Mouse (Mus musculus) hematopoietic stem cell, adult 5-6 weeks (primary cell): ENCODE measurements at regions not wholly inside any gene's neighbourhood (a gene's known extent, or its start where the extent isn't known, plus 50 kb on each side); places are given as distances from the start of the nearest gene placed in this dataset.

Source experiments
- ATAC-seq, 2 experiments: fragments of 125-278 bp in 1 of 2; replicated peaks in 1 of 2; 2 replicates each; pipeline ENCODE4 v1.8.0; 2016 to 2017; ENCODE audit warnings: inconsistent platforms in 2 of 2, mild to moderate bottlenecking in 2 of 2, moderate number of reproducible peaks in 2 of 2, low read depth in 1 of 2, moderate TSS enrichment in 1 of 2; ENCODE audit not compliant: low FRiP score in 2 of 2, poor library complexity in 2 of 2, severe bottlenecking in 2 of 2, insufficient read depth in 1 of 2, low TSS enrichment in 1 of 2

GRCm38 (mm10) chrX:165767672-165768265, 402.5 kb upstream of the Gemin8 start:
- ATAC-seq = peak; percentile 58 to 76; a peak in 3 of 4 replicates
